Mouse (Mus musculus) lung, adult 2 months (tissue): ENCODE data around the gene Zfhx3.

Experiments
- CTCF ChIP-seq: fragments of 200-500 bp; IDR thresholded peaks from 2 replicates; pipeline ENCODE4 v1.5.1; 2011; ENCODE audit warnings: mild to moderate bottlenecking, low read length, control low read depth; ENCODE audit not compliant: insufficient read depth
- POLR2A ChIP-seq: fragments of 200-500 bp; IDR thresholded peaks from 2 replicates; pipeline ENCODE4 v1.6.1; 2011; ENCODE audit warnings: low read depth, mild to moderate bottlenecking, control low read depth, low read length, borderline replicate concordance; ENCODE audit errors: extremely low read depth

GRCm38 (mm10) chr8:108089632-108090031 is 147.2 kb downstream of the Zfhx3 start:
- no peak for TF ChIP-seq CTCF
- no peak for TF ChIP-seq POLR2A
